Mouse (Mus musculus): ENCODE data around the gene Eif4e2.

DNA sequence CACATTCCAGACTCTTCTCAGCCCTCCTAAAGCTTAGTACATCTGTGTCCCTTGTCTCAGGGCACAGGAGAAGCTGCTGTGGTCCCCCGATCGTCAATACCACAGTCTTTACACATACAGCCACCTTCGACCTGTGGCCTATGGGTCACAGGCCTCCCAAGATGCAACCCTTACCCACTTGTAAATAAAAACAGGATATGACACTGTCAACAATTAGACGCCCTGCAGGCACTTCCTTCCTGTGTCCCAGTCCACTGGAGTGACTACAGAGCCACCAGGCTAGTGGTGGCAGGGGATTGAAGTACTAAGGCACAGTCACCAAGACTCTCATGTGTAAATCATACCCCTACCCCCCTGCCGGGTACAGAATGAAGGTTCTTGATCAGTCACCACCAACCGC lies 8.7 kb upstream of the Eif4e2 start:
- TF ChIP-seq CTCF (IDR thresholded peaks at IDR 0.05; ENCODE audit: extremely low read depth, insufficient read length, insufficient replicate concordance, low read depth, low read length) (no peak), POLR2A (IDR thresholded peaks at IDR 0.05; ENCODE audit: low read depth, low read length) (no peak)
